Mouse (Mus musculus): ENCODE measurements around the gene Tomm22.

GRCm38 (mm10) chr15:79645483-79645882 is 25.2 kb upstream of the Tomm22 start:
- TF ChIP-seq CTCF (IDR thresholded peaks at IDR 0.05) (no peak), EP300 (IDR thresholded peaks at IDR 0.05) (no peak)
